Mouse (Mus musculus) layer of hippocampus, postnatal 10 days (tissue): ENCODE measurements around the gene Cript. TPM values are rescaled to one million over a fixed set of nuclear protein-coding genes. Genes with fewer than 3 reads are reported as not detected.

ENCODE experiments used
- total RNA-seq, 2 experiments: library from RNA; stranded (reverse); gene quantifications; 2 replicates each; pipeline ENCODE4 v1.2.3; 2021

Gene Cript
- total RNA-seq, 2 experiments from 2014 or later: 53.9 to 59.0 TPM

Other genes starting within 250 kb of the Cript start
- not detected for gene Tmem247, start 108.2 kb upstream of the Cript start, total RNA-seq
- gene Atp6v1e2, start 77.7 kb upstream of the Cript start, total RNA-seq: under 1 TPM in 1 of 2 experiments, not detected in 1; 0.37 TPM
- gene Rhoq, start 62.5 kb upstream of the Cript start, total RNA-seq: 10 to 100 TPM; 38.6 to 39.4 TPM
- 10 to 100 TPM; 15.7 to 20.1 TPM for gene Pigf, start 144 bp upstream of the Cript start, total RNA-seq
- gene Socs5, start 82.1 kb downstream of the Cript start, total RNA-seq: 10 to 100 TPM; 55.9 to 64.7 TPM
- gene Mcfd2, start 240.4 kb downstream of the Cript start, total RNA-seq: 10 to 100 TPM; 35.4 to 37.0 TPM